Mouse (Mus musculus): ENCODE data around the gene Lmntd2.

DNA sequence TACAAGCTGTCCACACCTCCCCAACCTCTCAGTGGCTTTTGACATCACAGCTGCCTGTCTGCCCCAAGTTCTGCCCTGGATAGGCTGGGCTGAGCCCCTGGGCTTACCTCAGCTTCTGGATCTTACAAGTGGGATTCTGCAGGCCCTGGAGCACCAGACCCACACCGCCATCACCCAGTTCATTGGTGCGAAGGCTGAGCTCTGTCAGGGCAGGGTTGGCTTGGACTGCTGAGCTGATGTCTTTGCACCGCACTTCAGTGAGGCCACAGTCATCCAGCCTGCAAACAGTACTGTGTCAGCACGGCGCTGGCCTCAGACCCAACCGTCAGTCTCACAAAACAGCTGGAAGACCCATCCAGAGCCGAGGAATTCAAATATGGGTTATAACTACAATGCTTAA is 49.5 kb downstream of the Lmntd2 start:
- TF ChIP-seq CTCF (conservative IDR thresholded peaks at IDR 0.05; ENCODE audit: insufficient read depth, insufficient read length, low read depth, low read length) (no peak), POLR2A (IDR thresholded peaks at IDR 0.05; ENCODE audit: low read depth, low read length) (no peak)

Data from kidney, adult 2 months (tissue).